Mouse (Mus musculus) layer of hippocampus, postnatal 25 days (tissue): ENCODE results near the gene Hist1h4b. TPM values are rescaled to one million over a fixed set of nuclear protein-coding genes. Genes with fewer than 3 reads are reported as not detected.
"Not testable (repeated sequence)": the region's sequence is repeated elsewhere in the genome, so short reads cannot be mapped to it uniquely, and the experiment has no call there.

Experiments
- DNase-seq, 2 experiments: peaks; one replicate each; pipeline ENCODE4 v3.0.0; 2022; ENCODE audit warnings: mixed read lengths in 2 of 2, low spot score in 1 of 2; ENCODE audit errors: extremely low spot score in 1 of 2
- total RNA-seq, 2 experiments: library from RNA; stranded (reverse); gene quantifications; 2 replicates each; pipeline ENCODE4 v1.2.3; 2021

Hist1h4b gene
- total RNA-seq, 2 experiments from 2014 or later: 71.8 to 80.9 TPM

- no peak for DNase-seq
Measured at GRCm38 (mm10) chr13:23739922-23740252, 16.9 kb upstream of the Hist1h4b start.

DNA sequence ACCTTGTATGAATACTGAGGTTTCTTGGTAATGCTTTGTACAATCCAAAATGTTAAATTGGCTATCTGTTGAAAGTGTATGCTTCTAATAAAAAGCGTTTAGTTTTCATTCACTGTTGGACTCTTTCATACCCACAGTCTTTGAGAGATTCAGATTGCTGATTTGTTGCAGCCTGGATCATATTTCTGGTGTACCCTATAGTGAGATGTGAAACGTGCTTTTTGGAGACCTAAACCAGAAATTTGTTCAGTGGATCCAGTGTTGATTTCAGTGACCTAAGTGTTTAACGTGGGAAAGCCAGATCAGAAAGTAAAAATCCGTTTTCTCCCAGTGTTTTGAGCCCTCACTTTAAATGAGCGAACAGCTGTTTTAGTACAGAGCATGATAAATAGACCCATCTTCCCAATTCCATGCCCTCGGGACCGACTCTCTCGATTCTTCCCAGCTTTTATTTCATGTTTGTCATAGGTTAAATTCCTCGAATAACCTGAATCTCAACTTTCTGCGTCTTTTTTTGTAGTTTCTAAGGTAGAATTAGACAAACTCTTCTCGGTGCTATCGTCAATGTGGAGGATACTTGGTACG, 16.5 kb upstream of the Hist1h4b start:
- DNase-seq: no peak

DNA sequence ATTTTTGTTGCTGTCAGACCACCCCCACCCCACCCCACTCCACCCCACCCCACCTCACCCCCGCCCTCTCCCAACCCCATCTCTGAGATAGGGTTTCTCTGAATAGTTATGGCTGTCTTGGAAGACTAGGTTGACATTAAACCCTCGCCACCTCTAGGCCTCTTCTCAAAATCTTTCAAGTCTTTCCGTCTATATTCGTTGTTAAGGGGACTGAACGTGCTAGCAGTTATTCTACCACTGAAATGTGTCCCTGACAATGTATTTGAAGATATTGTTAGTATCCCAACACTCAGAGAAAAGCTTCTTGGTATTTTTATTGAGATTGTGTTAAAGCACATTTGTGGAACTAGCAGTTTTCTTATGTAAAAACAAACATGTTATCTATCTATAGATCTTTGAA, 15.9 kb upstream of the Hist1h4b start:
- no peak for DNase-seq

- no peak for DNase-seq
Measured at GRCm38 (mm10) chr13:23742007-23742406, 14.8 kb upstream of the Hist1h4b start.

GRCm38 (mm10) chr13:23743215-23743614, 13.6 kb upstream of the Hist1h4b start:
- DNase-seq: no peak

DNA sequence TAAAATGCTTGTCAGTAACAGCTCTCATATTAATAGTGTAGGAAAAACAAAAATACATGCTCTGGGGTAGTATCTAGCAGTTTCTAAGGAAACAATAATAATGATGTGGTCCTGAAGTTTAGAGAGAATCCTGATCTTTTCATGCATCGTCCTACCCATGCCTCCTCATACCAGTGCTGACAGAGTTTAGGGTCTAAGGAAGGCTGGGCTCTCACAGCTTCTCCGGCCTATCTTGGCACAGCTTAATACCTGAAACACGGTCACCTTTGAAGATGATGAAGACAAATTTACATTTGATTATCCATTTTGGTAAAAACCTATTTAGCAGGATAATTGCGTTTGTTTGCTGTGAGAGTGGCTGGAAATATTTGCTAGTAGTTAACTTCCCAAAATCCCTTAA, 12.8 kb upstream of the Hist1h4b start:
- no peak for DNase-seq

GRCm38 (mm10) chr13:23744421-23745380, 12.1 kb upstream of the Hist1h4b start:
- DNase-seq: no peak

GRCm38 (mm10) chr13:23745381-23746161, 11.2 kb upstream of the Hist1h4b start, which contains the start of gene Hist1h3c:
TSS of gene Hist1h3c (minus strand) at chr13:23745602.
- DNase-seq: peak in 1 of 2 experiments; percentile 91

DNA sequence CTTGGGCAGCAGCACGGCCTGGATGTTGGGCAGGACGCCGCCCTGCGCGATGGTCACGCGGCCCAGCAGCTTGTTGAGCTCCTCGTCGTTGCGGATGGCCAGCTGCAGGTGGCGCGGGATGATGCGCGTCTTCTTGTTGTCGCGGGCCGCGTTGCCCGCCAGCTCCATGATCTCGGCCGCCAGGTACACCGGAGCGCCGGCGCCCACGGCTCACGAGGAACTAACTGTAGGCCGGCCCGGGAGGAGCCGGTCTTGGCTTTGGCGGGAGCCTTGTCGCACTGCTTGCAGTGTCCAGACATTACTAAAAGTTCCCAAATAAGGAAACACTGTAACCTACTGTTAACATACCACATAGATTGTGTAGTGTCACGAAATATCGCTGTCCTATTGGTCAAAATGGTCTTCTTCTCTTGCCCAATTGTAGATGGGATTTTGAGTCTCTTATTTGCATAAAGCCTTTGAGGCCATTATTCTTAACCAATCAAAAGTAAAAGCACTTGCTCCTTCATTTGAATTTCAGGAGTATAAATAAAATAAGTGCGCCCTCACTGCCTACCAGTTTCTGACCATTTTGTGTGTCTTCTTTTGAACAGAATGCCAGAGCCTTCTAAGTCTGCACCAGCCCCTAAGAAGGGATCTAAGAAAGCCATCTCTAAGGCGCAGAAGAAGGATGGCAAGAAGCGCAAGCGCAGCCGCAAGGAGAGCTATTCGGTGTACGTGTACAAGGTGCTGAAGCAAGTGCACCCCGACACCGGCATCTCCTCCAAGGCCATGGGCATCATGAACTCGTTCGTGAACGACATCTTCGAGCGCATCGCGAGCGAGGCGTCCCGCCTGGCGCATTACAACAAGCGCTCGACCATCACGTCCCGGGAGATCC, 10.4 kb upstream of the Hist1h4b start, which contains the start of gene Hist1h2bb:
Hist1h2bb (plus strand) TSS at position 534 of the 880 bp plus-strand sequence.
- peak; percentile 38 to 72 for DNase-seq

DNA sequence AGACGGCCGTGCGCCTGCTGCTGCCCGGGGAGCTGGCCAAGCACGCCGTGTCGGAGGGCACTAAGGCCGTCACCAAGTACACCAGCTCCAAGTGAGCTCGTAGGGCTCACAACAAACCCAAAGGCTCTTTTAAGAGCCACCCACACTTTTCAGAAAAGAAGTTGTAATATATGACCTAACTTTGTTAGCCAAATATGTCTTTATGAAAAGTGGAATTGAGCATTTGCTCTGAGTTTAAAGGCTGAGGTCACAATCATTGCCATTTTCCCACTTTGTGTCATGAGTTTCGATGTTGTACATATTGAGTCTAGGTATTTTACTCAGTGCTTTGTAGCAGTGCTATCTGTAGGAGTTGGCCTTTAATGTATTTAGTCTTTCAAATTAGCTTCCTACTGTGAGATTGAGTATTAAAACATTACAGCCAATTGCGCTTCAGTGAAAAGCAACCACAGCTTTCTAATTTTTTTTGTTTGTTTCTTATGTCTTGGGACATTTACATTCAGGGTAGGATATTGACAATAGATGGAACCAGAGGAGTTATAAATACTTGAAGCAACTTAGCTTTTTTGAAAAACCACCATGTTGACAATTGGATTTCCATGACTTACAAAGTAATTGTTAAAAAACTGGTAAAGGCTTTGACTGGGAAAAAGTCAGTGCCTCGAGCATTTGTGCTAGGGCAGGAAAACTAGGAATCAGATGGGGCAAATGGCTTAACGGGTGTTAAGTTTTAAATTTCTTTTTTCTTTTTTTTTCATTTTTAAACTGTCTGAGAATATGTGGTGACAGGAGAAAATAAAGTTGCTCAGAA, 9.5 kb upstream of the Hist1h4b start:
- no peak for DNase-seq

- no peak for DNase-seq
Measured at GRCm38 (mm10) chr13:23747892-23748288, 8.9 kb upstream of the Hist1h4b start.

DNA sequence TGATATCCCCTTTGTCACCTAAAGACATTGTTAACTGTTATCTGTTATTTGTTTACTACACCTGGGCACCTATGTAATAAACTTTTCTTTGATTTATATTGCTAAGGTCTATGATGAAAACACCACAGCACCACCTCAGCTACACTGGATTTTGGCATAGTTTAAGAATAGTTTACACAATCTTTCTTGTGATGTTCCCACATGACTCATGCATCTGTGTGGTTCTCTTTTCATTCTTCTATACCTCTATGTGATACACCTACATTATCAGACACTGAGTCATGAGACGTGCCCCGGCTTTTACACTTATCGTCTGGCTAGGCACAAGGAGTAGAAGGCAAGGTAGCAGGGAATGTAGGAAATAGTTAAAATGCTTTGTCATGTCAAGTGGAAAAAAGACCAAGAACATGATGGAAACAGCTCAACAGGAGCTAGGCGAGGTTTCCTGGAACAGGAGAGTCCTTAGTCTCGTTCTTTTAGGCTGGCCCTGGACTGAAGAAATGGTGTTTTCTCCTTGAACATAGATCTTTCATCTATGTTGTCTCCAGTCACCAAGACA, 7.2 kb upstream of the Hist1h4b start:
- no peak for DNase-seq

- not testable (repeated sequence) for DNase-seq
Measured at GRCm38 (mm10) chr13:23750839-23751477, 5.9 kb upstream of the Hist1h4b start, which contains the start of gene Hist1h2ab. TSS of gene Hist1h2ab (plus strand) at chr13:23751126.

- DNase-seq: no peak
Measured at GRCm38 (mm10) chr13:23751478-23751956, 5.3 kb upstream of the Hist1h4b start.

DNA sequence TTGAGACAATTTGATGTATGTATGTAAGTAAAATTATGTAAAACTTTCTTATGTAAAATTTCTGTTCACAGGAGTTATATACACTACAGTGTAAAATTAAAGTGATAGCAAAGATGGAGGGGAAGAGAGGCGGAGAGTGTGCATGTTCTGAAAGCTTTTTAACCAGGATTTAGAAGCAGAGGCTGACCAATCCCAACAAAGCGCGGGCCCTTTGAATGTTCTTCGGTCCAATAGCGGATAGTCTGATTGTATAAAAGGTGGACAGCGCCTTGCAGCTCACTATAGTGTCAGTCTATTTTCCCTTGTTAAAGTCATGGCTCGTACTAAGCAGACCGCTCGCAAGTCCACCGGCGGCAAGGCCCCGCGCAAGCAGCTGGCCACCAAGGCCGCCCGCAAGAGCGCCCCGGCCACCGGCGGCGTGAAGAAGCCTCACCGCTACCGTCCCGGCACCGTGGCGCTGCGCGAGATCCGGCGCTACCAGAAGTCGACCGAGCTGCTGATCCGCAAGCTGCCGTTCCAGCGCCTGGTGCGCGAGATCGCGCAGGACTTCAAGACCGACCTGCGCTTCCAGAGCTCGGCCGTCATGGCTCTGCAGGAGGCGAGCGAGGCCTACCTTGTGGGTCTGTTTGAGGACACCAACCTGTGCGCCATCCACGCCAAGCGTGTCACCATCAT, 4.6 kb upstream of the Hist1h4b start, which contains the start of gene Hist1h3b:
Hist1h3b (plus strand) TSS at position 201 of the 675 bp plus-strand sequence.
- DNase-seq: peak; percentile 74 to 98

- DNase-seq: no peak
Measured at GRCm38 (mm10) chr13:23752742-23753172, 4.1 kb upstream of the Hist1h4b start.
